Mouse (Mus musculus) heart, embryonic 16.5 days (tissue): ENCODE measurements at regions not wholly inside any gene's neighbourhood (a gene's known extent, or its start where the extent isn't known, plus 50 kb on each side); places are given as distances from the start of the nearest gene placed in this dataset. TPM values are rescaled to one million over a fixed set of nuclear protein-coding genes. Genes with fewer than 3 reads are reported as not detected.

ENCODE experiments used
- ATAC-seq: fragments of 200-750 bp; cut with Nextera tagmentation; replicated peaks from 2 replicates; pipeline ENCODE4 v1.8.0; 2017; ENCODE audit warnings: moderate number of reproducible peaks; ENCODE audit not compliant: insufficient read depth, low FRiP score; ENCODE audit errors: extremely low read depth
- H3K27ac ChIP-seq: fragments of 300-500 bp; sonication (generic); 2 replicates; pipeline ENCODE4 v1.5.1; 2014; ENCODE audit warnings: mild to moderate bottlenecking, low read length, control low read depth, moderate library complexity
- H3K27me3 ChIP-seq: fragments of 300-500 bp; sonication (generic); 2 replicates; pipeline ENCODE4 v1.6.1; 2014; ENCODE audit warnings: low read length, mixed read lengths; ENCODE audit not compliant: control insufficient read depth, insufficient read depth
- H3K36me3 ChIP-seq: fragments of 300-500 bp; sonication (generic); 2 replicates; pipeline ENCODE4 v1.6.1; 2014; ENCODE audit not compliant: control insufficient read depth, insufficient read depth
- H3K4me1 ChIP-seq: fragments of 300-500 bp; sonication (generic); 2 replicates; pipeline ENCODE4 v1.6.1; 2014; ENCODE audit warnings: low read length, mixed read lengths; ENCODE audit not compliant: control insufficient read depth, insufficient read depth
- H3K4me2 ChIP-seq: fragments of 300-500 bp; sonication (generic); 2 replicates; pipeline ENCODE4 v1.6.1; 2014; ENCODE audit warnings: low read depth, mild to moderate bottlenecking, control low read depth, low read length
- H3K4me3 ChIP-seq: fragments of 300-500 bp; sonication (generic); 2 replicates; pipeline ENCODE4 v1.5.1; 2014; ENCODE audit warnings: mild to moderate bottlenecking, control low read depth, low read length
- H3K9ac ChIP-seq: fragments of 300-500 bp; sonication (generic); 2 replicates; pipeline ENCODE4 v1.6.1; 2014; ENCODE audit warnings: low read length, control low read depth
- H3K9me3 ChIP-seq: fragments of 300-500 bp; sonication (generic); replicated peaks from 2 replicates; pipeline ENCODE4 v1.6.1; 2016; ENCODE audit warnings: low read length; ENCODE audit not compliant: control insufficient read depth
- WGBS: fragments of 180-500 bp; shearing (Covaris S2); extraction: QIAGEN DNeasy Blood & Tissue Kit; methylation state at CpG from one replicate; pipeline ENCODE4 v1.1.7; 2014; 5-methylcytosine and 5-hydroxymethylcytosine counted together
- microRNA counts: library from miRNA; unstranded; fragments of <30 nt; microRNA quantifications from one replicate; lab custom pipeline; 2016
- microRNA-seq: library from miRNA; unstranded; fragments of <30 nt; microRNA quantifications from one replicate; pipeline ENCODE4, GENCODE M21; 2017

DNA sequence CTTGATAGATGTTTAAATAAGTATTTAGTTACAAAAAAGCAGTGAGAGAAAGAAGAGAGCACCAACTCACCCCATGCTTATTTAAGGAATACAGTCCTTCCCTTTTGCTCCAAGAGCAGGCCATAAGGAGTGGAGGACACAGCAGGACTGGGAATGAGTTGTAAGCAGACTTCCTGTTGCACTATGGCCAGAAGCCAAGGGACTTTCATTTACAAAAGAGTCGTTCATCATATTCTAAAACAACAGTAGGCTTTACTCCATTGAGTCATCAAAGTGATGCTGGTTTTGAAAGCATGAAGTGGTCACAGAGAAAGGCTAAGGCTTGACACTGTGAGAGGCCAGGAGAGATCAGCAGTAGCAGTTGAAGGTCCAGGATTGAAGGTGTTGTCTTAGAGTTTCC lies 84.1 kb upstream of the Fam216b start:
- Histone ChIP-seq H3K9me3 (no peaks in the 10 kb centered on the region), H3K27ac (no peak overlapping the region), H3K4me2 (no peak overlapping the region), H3K4me1 (no peaks in the 10 kb centered on the region), H3K4me3 (no peak overlapping the region), H3K27me3 (no peaks in the 10 kb centered on the region), H3K9ac (no peak overlapping the region), H3K36me3 (no peaks in the 10 kb centered on the region)
- 57% methylated on average over 1 of the region's 1 CpGs for WGBS
- no peak for ATAC-seq

DNA sequence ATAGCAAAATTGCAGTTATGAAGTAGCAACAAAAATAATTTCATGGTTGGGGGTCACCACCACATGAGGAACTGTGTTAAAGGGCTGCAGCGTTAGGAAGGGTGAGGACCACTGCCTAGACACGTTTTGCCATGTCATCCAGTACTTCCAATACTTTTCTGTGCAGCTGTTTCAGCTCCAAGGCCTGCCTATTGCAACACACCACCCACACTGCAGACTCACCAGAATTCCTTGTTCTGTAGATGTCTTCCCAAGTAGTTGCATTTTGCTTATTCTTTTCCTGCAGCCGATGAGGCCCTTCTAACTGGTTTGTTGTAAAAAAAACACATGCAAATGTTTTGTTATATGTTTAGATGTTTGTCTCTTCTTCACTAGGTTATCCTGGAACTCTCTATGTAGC lies 72.0 kb upstream of the Fam216b start:
- Histone ChIP-seq H3K4me1 (no peaks in the 10 kb centered on the region), H3K9me3 (no peaks in the 10 kb centered on the region), H3K36me3 (no peaks in the 10 kb centered on the region), H3K9ac (no peak overlapping the region), H3K4me3 (no peak overlapping the region), H3K4me2 (no peak overlapping the region), H3K27ac (no peak overlapping the region), H3K27me3 (no peaks in the 10 kb centered on the region)
- no peak for ATAC-seq
- WGBS: 84% methylated on average over 3 of the region's 3 CpGs

DNA sequence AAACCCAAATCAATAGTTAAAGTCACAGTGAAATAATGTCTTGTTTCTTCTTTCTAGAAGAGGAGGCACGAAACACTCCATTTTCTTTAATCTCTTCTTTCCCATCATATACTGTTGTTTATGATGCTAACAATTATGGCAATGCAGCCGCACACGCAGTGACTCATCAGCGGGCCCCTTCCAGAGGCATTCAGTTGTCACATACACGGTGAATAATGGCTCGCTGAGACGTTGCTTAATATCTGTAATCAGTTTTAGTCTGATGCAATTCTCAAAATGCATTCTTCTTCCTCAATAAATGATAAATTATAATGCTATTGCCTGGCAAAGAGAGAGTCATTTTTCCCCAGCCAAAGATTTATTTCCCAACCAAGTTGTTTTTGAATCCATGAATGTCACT lies 70.8 kb upstream of the Fam216b start:
- Histone ChIP-seq H3K9me3 (no peaks in the 10 kb centered on the region), H3K9ac (no peak overlapping the region), H3K4me3 (no peak overlapping the region), H3K4me2 (no peak overlapping the region), H3K36me3 (no peaks in the 10 kb centered on the region), H3K27ac (no peak overlapping the region), H3K4me1 (no peaks in the 10 kb centered on the region), H3K27me3 (no peaks in the 10 kb centered on the region)
- WGBS: 86% methylated on average over 7 of the region's 7 CpGs
- ATAC-seq: no peak

DNA sequence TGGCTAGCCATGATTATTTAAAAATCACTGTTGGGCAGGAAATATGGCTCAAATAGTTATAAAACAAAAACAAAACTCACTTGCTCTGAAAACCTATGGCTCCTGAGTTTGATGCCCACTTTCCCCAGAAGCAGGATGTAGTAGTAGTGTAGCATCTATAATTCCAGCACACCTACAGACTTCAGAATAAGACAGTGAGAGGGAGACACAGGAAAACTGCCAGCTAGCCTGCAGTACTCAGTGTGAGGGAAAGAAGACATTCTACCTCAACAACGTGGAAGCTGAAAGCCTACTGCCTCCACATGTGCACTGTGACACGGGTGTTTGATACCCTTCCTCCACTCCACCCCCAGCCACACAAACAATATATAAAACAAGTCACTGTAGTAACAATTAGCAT lies 68.9 kb upstream of the Fam216b start:
- Histone ChIP-seq H3K27me3 (no peaks in the 10 kb centered on the region), H3K9me3 (no peaks in the 10 kb centered on the region), H3K4me2 (no peak overlapping the region), H3K36me3 (no peaks in the 10 kb centered on the region), H3K4me3 (no peak overlapping the region), H3K4me1 (no peaks in the 10 kb centered on the region), H3K9ac (no peak overlapping the region), H3K27ac (no peak overlapping the region)
- no peak for ATAC-seq
- WGBS: 71% methylated on average over 2 of the region's 2 CpGs

DNA sequence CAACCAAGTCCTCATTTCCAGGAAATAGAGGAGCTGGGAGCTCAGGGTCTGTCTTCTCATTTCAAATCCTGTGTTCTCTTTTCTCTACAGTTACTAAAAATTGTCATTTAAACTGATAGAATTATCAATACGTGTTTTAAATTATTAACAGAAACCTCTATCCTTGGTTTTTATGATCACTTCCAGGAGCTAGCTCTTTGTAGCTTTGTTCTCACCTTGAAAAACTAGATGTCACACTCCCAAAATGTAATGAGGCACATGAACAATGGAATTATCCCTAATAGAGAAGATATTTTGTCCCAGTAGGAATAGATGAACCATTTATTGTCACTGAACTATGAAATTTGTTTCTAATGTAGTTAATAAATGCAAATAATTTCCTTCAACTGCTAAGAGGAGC lies 60.0 kb upstream of the Fam216b start:
- Histone ChIP-seq H3K4me3 (no peak overlapping the region), H3K4me2 (no peak overlapping the region), H3K27ac (no peak overlapping the region), H3K9ac (no peak overlapping the region), H3K36me3 (no peaks in the 10 kb centered on the region), H3K9me3 (no peaks in the 10 kb centered on the region), H3K27me3 (no peaks in the 10 kb centered on the region), H3K4me1 (peaks cover 4% of the 10 kb centered on the region; the same call in 1 of the 2 replicates)
- 90% methylated on average over 1 of the region's 1 CpGs for WGBS
- no peak for ATAC-seq

DNA sequence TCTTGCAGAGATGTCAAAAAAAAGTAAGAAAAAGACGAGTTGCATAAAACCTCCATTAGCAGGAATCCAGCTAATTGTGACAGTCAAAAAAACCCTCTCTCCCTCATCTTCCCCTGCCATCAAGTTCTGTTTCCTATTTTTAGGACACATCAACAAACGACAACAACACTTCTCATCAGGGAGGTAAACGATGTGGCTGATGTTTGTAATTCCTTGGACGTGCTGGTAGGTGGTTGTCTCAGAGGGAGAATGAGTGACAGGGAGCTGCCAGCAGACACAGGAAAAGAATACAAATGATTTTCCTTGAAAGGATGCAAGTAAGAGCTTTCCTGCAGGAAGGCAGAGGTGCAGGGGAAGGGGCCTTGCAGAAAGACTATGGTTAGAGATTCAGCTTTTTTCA lies 54.9 kb upstream of the Fam216b start:
- Histone ChIP-seq H3K9me3 (no peaks in the 10 kb centered on the region), H3K9ac (no peak overlapping the region), H3K27me3 (no peaks in the 10 kb centered on the region), H3K36me3 (no peaks in the 10 kb centered on the region), H3K4me2 (no peak overlapping the region), H3K4me1 (peaks cover 4% of the 10 kb centered on the region; the same call in 1 of the 2 replicates), H3K4me3 (no peak overlapping the region), H3K27ac (no peak overlapping the region)
- ATAC-seq: no peak
- 28% methylated on average over 4 of the region's 4 CpGs for WGBS

MicroRNAs in the stretch of these regions (microRNA counts, 519-probe panel; counts per million panel counts)
- not detected for microRNA mmu-miR-1971 (lab: Ali Mortazavi, UCI)

Small RNAs in the stretch of these regions (microRNA-seq; reads per million reads assigned to microRNA genes)
- not detected for gene Mir1971
